ENCODE assay signal across 15 mouse cellular contexts in genomic region chr17:83699062-83699724, GRCm38 (mm10). TPM values are rescaled to one million over a fixed set of nuclear protein-coding genes. Genes with fewer than 3 reads are reported as not detected.
DNase-seq lines count a peak whose midpoint lies in the region; TF ChIP-seq lines count a peak whose summit lies in the region.
"Had no signal": no experiment of that assay in that cellular context is flagged by ENCODE, and none has a peak within 500 bp of the region (broad histone marks: within the 10 kb centered on the region; RNA-seq: fewer than 3 reads in every experiment).

No protein-coding gene starts in this region.

- H3K4me3 ChIP-seq in ES-E14 (ENCODE audit: insufficient read depth in 1 of 2, low read depth in 1 of 2, low read length in 2 of 2, poor library complexity in 1 of 2, severe bottlenecking in 1 of 2): peak overlapping the region in 1 of 2 experiments; percentile 10; a peak in 1 of 4 replicates
- H3K4me3 ChIP-seq: limb, embryonic 12.5 days; midbrain, embryonic 13.5 days; neural tube, embryonic 13.5 days had no signal

- DNase-seq in ES-E14 (ENCODE audit: low read depth, low spot score) (no peak), adipocyte (ENCODE audit: low spot score) (peak; percentile 23)
- DNase-seq in kidney, adult 9 months: peak; percentile 50
- peak; percentile 14 for DNase-seq in lung, postnatal 10 days
- no peak for DNase-seq in layer of hippocampus, postnatal 14 days (ENCODE audit: low spot score in 2 of 2)
- no peak for DNase-seq in heart, postnatal 10 days
- DNase-seq in right cerebral cortex, adult 18-20 months: no peak
- DNase-seq in right cerebral cortex, adult 2 months (ENCODE audit: low spot score in 2 of 2): no peak
- DNase-seq: adrenal gland, postnatal 25 days; cerebellum, adult 9-10 months; gastrocnemius, postnatal 14 days; right cerebral cortex, postnatal 25 days had no signal

- intact Hi-C loops in heart, postnatal 10 days (cut with DNase I): no loop called here

- H3K9ac ChIP-seq in ES-E14 (ENCODE audit: insufficient read depth, low read depth, low read length, poor library complexity, severe bottlenecking): peak overlapping the region; percentile 50
- H3K9ac ChIP-seq: limb, embryonic 12.5 days; midbrain, embryonic 13.5 days; neural tube, embryonic 13.5 days had no signal

- peak overlapping the region; percentile 97 for H3K27ac ChIP-seq in ES-E14 (ENCODE audit: insufficient read depth, low read depth, low read length, poor library complexity, severe bottlenecking)
- H3K27ac ChIP-seq: limb, embryonic 12.5 days; midbrain, embryonic 13.5 days; neural tube, embryonic 13.5 days had no signal

- in situ Hi-C loops in ES-E14 (cut with MboI; ENCODE audit: low sequenced_read_pairs in 2 of 2, unreplicated experiment in 2 of 2): no loop called here

- H3K4me1 ChIP-seq in ES-E14 (ENCODE audit: control insufficient read depth in 2 of 2, insufficient read depth in 2 of 2, low read length in 2 of 2, poor library complexity in 1 of 2): peaks cover 6 to 24% of the 10 kb centered on the region in 2 experiments
- H3K4me1 ChIP-seq: limb, embryonic 12.5 days; midbrain, embryonic 13.5 days; neural tube, embryonic 13.5 days had no signal

- H3K9me3 ChIP-seq in ES-E14 (ENCODE audit: control insufficient read depth, insufficient read depth, low read depth, low read length): no peaks in the 10 kb centered on the region
- H3K9me3 ChIP-seq: limb, embryonic 12.5 days; midbrain, embryonic 13.5 days; neural tube, embryonic 13.5 days had no signal

- H3K36me3 ChIP-seq in ES-E14 (ENCODE audit: control insufficient read depth, insufficient read depth, low read length, poor library complexity, severe bottlenecking): peaks cover 2% of the 10 kb centered on the region; the same call in 1 of the 2 replicates
- H3K36me3 ChIP-seq: limb, embryonic 12.5 days; midbrain, embryonic 13.5 days; neural tube, embryonic 13.5 days had no signal

TF ChIP-seq in ES-E14, 5 proteins besides CTCF, POLR2A, EP300 and RAD21:
- TF ChIP-seq ZNF384 (IDR thresholded peaks at IDR 0.05; ENCODE audit: low read depth, low read length): no peak
- TF ChIP-seq CHD2 (IDR thresholded peaks at IDR 0.05; ENCODE audit: low read depth, low read length): no peak
- no peak for TF ChIP-seq MAFK (IDR thresholded peaks at IDR 0.05; ENCODE audit: insufficient read depth, low read depth, low read length)

RNA-seq across cellular contexts. Expression of gene Mta3, which starts 6.8 kb away (rescaled TPM):
- 52.8 and 57.1 TPM in 2 replicates for total RNA-seq in ES-E14 (2012; rRNA removed)
- 10 to 100 TPM; 64.6 to 66.5 TPM for total RNA-seq in layer of hippocampus, postnatal 14 days (2021)
- 10 to 100 TPM; 29.2 to 30.2 TPM for total RNA-seq in heart, postnatal 10 days (2021)

Comparison
In these comparisons a context has a peak if more than half of its experiments do, and no peak if none do; other contexts are left out.
1. DNase-seq: peak in adipocyte (single experiment), kidney, adult 9 months (single experiment) and lung, postnatal 10 days (single experiment); none in ES-E14 (single experiment), layer of hippocampus, postnatal 14 days (0 of 2), heart, postnatal 10 days (0 of 2), right cerebral cortex, adult 18-20 months (single experiment) and right cerebral cortex, adult 2 months (0 of 2).